Mouse (Mus musculus) embryonic facial prominence, embryonic 13.5 days (tissue): ENCODE measurements around the gene Rps19. TPM values are rescaled to one million over a fixed set of nuclear protein-coding genes. Genes with fewer than 3 reads are reported as not detected.

Source experiments
- ATAC-seq: fragments of 200-750 bp; cut with Nextera tagmentation; 2 replicates; pipeline ENCODE4 v1.8.0; 2017; ENCODE audit warnings: low read depth; ENCODE audit not compliant: insufficient number of reproducible peaks, insufficient read depth, low FRiP score, low TSS enrichment
- H3K27ac ChIP-seq: fragments of 300-500 bp; sonication (generic); 2 replicates; pipeline ENCODE4 v1.5.1; 2015; ENCODE audit warnings: moderate library complexity, mild to moderate bottlenecking, inconsistent platforms
- H3K27me3 ChIP-seq: fragments of 300-500 bp; sonication (generic); 2 replicates; pipeline ENCODE4 v1.6.1; 2015; ENCODE audit warnings: mild to moderate bottlenecking, inconsistent platforms
- H3K36me3 ChIP-seq: fragments of 300-500 bp; sonication (generic); 2 replicates; pipeline ENCODE4 v1.6.1; 2015; ENCODE audit warnings: mild to moderate bottlenecking, inconsistent platforms
- H3K4me1 ChIP-seq: fragments of 300-500 bp; sonication (generic); 2 replicates; pipeline ENCODE4 v1.6.1; 2015; ENCODE audit warnings: inconsistent platforms
- H3K4me2 ChIP-seq: fragments of 300-500 bp; sonication (generic); 2 replicates; pipeline ENCODE4 v1.6.1; 2015; ENCODE audit warnings: moderate library complexity, mild to moderate bottlenecking, inconsistent platforms
- H3K4me3 ChIP-seq: fragments of 300-500 bp; sonication (generic); 2 replicates; pipeline ENCODE4 v1.5.1; 2015; ENCODE audit warnings: mild to moderate bottlenecking, inconsistent platforms
- H3K9ac ChIP-seq: fragments of 300-500 bp; sonication (generic); 2 replicates; pipeline ENCODE4 v1.6.1; 2015; ENCODE audit warnings: mild to moderate bottlenecking, inconsistent platforms
- H3K9me3 ChIP-seq: fragments of 300-500 bp; sonication (generic); 2 replicates; pipeline ENCODE4 v1.6.1; 2016; ENCODE audit warnings: inconsistent platforms
- WGBS: fragments of 180-500 bp; shearing (Covaris S2); methylation state at CpG from one replicate; pipeline ENCODE4 v1.1.7; 2015; ENCODE audit warnings: mixed read lengths; 5-methylcytosine and 5-hydroxymethylcytosine counted together
- polyA plus RNA-seq: library from polyadenylated mRNA; unstranded; fragments of >200 nt; fragmentation: Nextera tagmentation; extraction: Ambion mirVana; gene quantifications from 2 replicates; pipeline ENCODE4 v1.2.1, GENCODE M21; 2015

Gene Rps19
- polyA plus RNA-seq, 1 experiment from 2014 or later = 3,152 TPM

GRCm38 (mm10) chr7:24851596-24852325 is 32.4 kb upstream of the Rps19 start:
- no peaks in the 10 kb centered on the region for H3K36me3 ChIP-seq

GRCm38 (mm10) chr7:24852557-24853232 is 31.5 kb upstream of the Rps19 start:
- Histone ChIP-seq H3K4me2 (no peak overlapping the region), H3K9ac (no peak overlapping the region), H3K27ac (no peak overlapping the region), H3K27me3 (no peaks in the 10 kb centered on the region), H3K4me1 (peaks cover 5% of the 10 kb centered on the region; the same call in 1 of the 2 replicates), H3K36me3 (no peaks in the 10 kb centered on the region), H3K4me3 (no peak overlapping the region), H3K9me3 (no peaks in the 10 kb centered on the region)
- ATAC-seq = no peak
- 79% methylated on average over 8 of the region's 8 CpGs for WGBS

More at GRCm38 (mm10) chr7:24851596-24852325, 32.4 kb upstream of the Rps19 start:
- Histone ChIP-seq H3K4me1 (peaks cover 5% of the 10 kb centered on the region; the same call in 1 of the 2 replicates), H3K9me3 (no peaks in the 10 kb centered on the region), H3K4me2 (no peak overlapping the region), H3K9ac (no peak overlapping the region), H3K27ac (no peak overlapping the region), H3K27me3 (no peaks in the 10 kb centered on the region), H3K4me3 (no peak overlapping the region)
- ATAC-seq = no peak
- 80% methylated on average over 5 of the region's 5 CpGs for WGBS

GRCm38 (mm10) chr7:24853233-24853563 is 31.0 kb upstream of the Rps19 start:
- Histone ChIP-seq H3K9ac (no peak overlapping the region), H3K4me3 (no peak overlapping the region), H3K27ac (no peak overlapping the region), H3K9me3 (no peaks in the 10 kb centered on the region), H3K27me3 (no peaks in the 10 kb centered on the region), H3K36me3 (no peaks in the 10 kb centered on the region), H3K4me2 (no peak overlapping the region), H3K4me1 (peaks cover 5% of the 10 kb centered on the region; the same call in 1 of the 2 replicates)
- no peak for ATAC-seq

- Histone ChIP-seq H3K4me1 (peaks cover 5% of the 10 kb centered on the region; the same call in 1 of the 2 replicates), H3K4me3 (no peak overlapping the region), H3K36me3 (no peaks in the 10 kb centered on the region), H3K27ac (no peak overlapping the region), H3K27me3 (no peaks in the 10 kb centered on the region), H3K9ac (peak overlapping the region; percentile 32; the same call in 1 of the 2 replicates), H3K4me2 (no peak overlapping the region), H3K9me3 (no peaks in the 10 kb centered on the region)
- peak; percentile 32; the same call in 1 of the 2 replicates for ATAC-seq
- WGBS = 24% methylated on average over 7 of the region's 7 CpGs
These were observed 30.5 kb upstream of the Rps19 start for GRCm38 (mm10) chr7:24853695-24854094.

- H3K4me2 ChIP-seq = no peak overlapping the region
- H3K4me3 ChIP-seq = no peak overlapping the region
- no peaks in the 10 kb centered on the region for H3K27me3 ChIP-seq
- no peaks in the 10 kb centered on the region for H3K36me3 ChIP-seq
- no peak overlapping the region for H3K9ac ChIP-seq
- no peak for ATAC-seq
- no peak overlapping the region for H3K27ac ChIP-seq
- peaks cover 5% of the 10 kb centered on the region; the same call in 1 of the 2 replicates for H3K4me1 ChIP-seq
- no peaks in the 10 kb centered on the region for H3K9me3 ChIP-seq
- WGBS = 36% methylated on average over 6 of the region's 6 CpGs
These were observed 27.6 kb upstream of the Rps19 start for GRCm38 (mm10) chr7:24856460-24857120.

GRCm38 (mm10) chr7:24859234-24859633 is 24.9 kb upstream of the Rps19 start:
- H3K4me1 ChIP-seq = no peaks in the 10 kb centered on the region
- H3K27ac ChIP-seq = no peak overlapping the region
- no peak overlapping the region for H3K4me3 ChIP-seq
- ATAC-seq = no peak
- H3K9me3 ChIP-seq = no peaks in the 10 kb centered on the region
- whole genome bisulfite sequencing = 79% methylated on average over 5 of the region's 5 CpGs
- no peaks in the 10 kb centered on the region for H3K27me3 ChIP-seq
- no peaks in the 10 kb centered on the region for H3K36me3 ChIP-seq
- H3K4me2 ChIP-seq = no peak overlapping the region
- H3K9ac ChIP-seq = peak overlapping the region; percentile 27; the same call in 1 of the 2 replicates

GRCm38 (mm10) chr7:24861913-24862312 is 22.3 kb upstream of the Rps19 start, which contains the start of gene Gm9844:
TSS of gene Gm9844 (plus strand) at chr7:24862213.
- ATAC-seq = no peak
- H3K9ac ChIP-seq = no peak within 1 kb of the TSS
- no peak within 1 kb of the TSS for H3K27ac ChIP-seq
- no peaks in the 10 kb centered on the region for H3K4me1 ChIP-seq
- WGBS = 88% methylated on average over 7 of the region's 7 CpGs
- H3K36me3 ChIP-seq = no peaks in the 10 kb centered on the region
- no peak within 1 kb of the TSS for H3K4me3 ChIP-seq
- H3K4me2 ChIP-seq = no peak within 1 kb of the TSS
- no peaks in the 10 kb centered on the region for H3K27me3 ChIP-seq
- no peaks in the 10 kb centered on the region for H3K9me3 ChIP-seq

GRCm38 (mm10) chr7:24862853-24863252 is 21.3 kb upstream of the Rps19 start:
- no peaks in the 10 kb centered on the region for H3K36me3 ChIP-seq
- H3K27ac ChIP-seq = no peak overlapping the region
- H3K4me1 ChIP-seq = no peaks in the 10 kb centered on the region
- WGBS = 86% methylated on average over 4 of the region's 4 CpGs
- no peak overlapping the region for H3K4me3 ChIP-seq
- H3K9ac ChIP-seq = no peak overlapping the region
- H3K27me3 ChIP-seq = no peaks in the 10 kb centered on the region
- H3K4me2 ChIP-seq = no peak overlapping the region
- ATAC-seq = no peak
- H3K9me3 ChIP-seq = no peaks in the 10 kb centered on the region

- WGBS = 25% methylated on average over 6 of the region's 6 CpGs
- Histone ChIP-seq H3K4me2 (no peak overlapping the region), H3K4me1 (no peaks in the 10 kb centered on the region), H3K9me3 (no peaks in the 10 kb centered on the region), H3K4me3 (no peak overlapping the region), H3K27ac (no peak overlapping the region), H3K36me3 (no peaks in the 10 kb centered on the region), H3K27me3 (no peaks in the 10 kb centered on the region), H3K9ac (no peak overlapping the region)
- no peak for ATAC-seq
These were observed 20.0 kb upstream of the Rps19 start for GRCm38 (mm10) chr7:24864156-24864555.

- H3K36me3 ChIP-seq = no peaks in the 10 kb centered on the region
- 0 out of 2 replicates have a peak, but pooled peaks cover 4% of the 10 kb centered on the region for H3K27me3 ChIP-seq
These were observed 15.1 kb upstream of the Rps19 start for GRCm38 (mm10) chr7:24869080-24869479.

GRCm38 (mm10) chr7:24869532-24870165 is 14.5 kb upstream of the Rps19 start, which contains the start of the genes Lypd4 and Dmrtc2:
TSS of gene Lypd4 (minus strand) at chr7:24869941.
TSS of gene Dmrtc2 (plus strand) at chr7:24870057.
- no peak for ATAC-seq
- WGBS = 55% methylated on average over 41 of the region's 41 CpGs
- H3K4me3 ChIP-seq = no peak within 1 kb of the TSS

More at GRCm38 (mm10) chr7:24869080-24869479, 15.1 kb upstream of the Rps19 start:
- Histone ChIP-seq H3K4me1 (no peaks in the 10 kb centered on the region), H3K27ac (no peak overlapping the region), H3K4me3 (no peak overlapping the region), H3K9me3 (no peaks in the 10 kb centered on the region), H3K4me2 (no peak overlapping the region), H3K9ac (no peak overlapping the region)
- 66% methylated on average over 17 of the region's 17 CpGs for WGBS
- ATAC-seq = no peak

More at GRCm38 (mm10) chr7:24869532-24870165, 14.5 kb upstream of the Rps19 start, which contains the start of the genes Lypd4 and Dmrtc2:
- Histone ChIP-seq H3K36me3 (no peaks in the 10 kb centered on the region), H3K4me1 (no peaks in the 10 kb centered on the region), H3K27ac (no peak within 1 kb of the TSS), H3K4me2 (no peak within 1 kb of the TSS), H3K27me3 (0 out of 2 replicates have a peak, but pooled peaks cover 4% of the 10 kb centered on the region), H3K9me3 (no peaks in the 10 kb centered on the region), H3K9ac (no peak within 1 kb of the TSS)
